Mouse (Mus musculus) adrenal gland, adult (tissue): Measurements from ENCODE around the gene Gm21954.

Source experiments
- DNase-seq, 2 experiments: peaks; one replicate each; pipeline ENCODE4 v3.0.0; 2022 to 2023; ENCODE audit warnings: low spot score in 1 of 2; ENCODE audit not compliant: inconsistent age in 2 of 2

The Gm21954 gene

DNA sequence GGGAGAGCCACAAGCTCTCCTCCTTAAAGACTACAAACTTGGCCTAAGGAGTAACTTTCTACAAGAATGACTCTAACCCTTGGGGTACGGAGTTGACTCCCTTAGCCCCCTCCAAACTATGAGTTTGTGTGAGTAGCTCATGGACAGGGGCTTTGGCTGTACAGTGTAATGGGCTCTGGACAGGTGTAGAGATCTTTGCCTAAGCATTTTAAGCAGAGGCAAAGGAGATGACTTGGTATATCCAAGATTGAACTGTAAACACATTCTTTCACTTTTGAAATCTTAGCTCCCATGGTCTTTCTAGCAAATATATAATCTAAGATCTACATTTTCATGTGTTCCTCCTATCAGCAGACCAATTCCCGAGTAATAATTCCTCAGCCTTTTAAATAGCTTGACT lies at the start of gene Gm21954:
Gene Gm21954 (minus strand): TSS at position 101 of the 400 bp plus-strand sequence.
- DNase-seq, result no peak

DNA sequence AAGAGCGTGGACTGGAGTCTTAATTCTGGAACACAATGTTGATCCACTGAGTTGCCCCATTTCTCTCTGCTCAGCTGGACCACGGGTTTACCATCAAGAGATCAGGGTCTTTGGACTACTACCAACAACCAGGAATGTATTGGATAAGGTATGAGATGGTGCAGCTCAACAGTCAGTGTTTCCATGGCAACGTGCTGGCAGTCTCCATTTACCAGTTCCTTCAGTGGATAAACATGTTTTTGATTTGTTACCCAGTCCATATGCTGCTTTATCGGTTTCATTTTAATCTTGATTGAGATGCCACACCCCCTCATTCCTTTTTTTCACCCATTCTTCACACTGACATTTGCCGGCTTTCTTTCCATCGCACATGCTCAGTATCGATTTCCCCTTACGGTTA lies 49.8 kb upstream of the Gm21954 start:
- no peak for DNase-seq

DNA sequence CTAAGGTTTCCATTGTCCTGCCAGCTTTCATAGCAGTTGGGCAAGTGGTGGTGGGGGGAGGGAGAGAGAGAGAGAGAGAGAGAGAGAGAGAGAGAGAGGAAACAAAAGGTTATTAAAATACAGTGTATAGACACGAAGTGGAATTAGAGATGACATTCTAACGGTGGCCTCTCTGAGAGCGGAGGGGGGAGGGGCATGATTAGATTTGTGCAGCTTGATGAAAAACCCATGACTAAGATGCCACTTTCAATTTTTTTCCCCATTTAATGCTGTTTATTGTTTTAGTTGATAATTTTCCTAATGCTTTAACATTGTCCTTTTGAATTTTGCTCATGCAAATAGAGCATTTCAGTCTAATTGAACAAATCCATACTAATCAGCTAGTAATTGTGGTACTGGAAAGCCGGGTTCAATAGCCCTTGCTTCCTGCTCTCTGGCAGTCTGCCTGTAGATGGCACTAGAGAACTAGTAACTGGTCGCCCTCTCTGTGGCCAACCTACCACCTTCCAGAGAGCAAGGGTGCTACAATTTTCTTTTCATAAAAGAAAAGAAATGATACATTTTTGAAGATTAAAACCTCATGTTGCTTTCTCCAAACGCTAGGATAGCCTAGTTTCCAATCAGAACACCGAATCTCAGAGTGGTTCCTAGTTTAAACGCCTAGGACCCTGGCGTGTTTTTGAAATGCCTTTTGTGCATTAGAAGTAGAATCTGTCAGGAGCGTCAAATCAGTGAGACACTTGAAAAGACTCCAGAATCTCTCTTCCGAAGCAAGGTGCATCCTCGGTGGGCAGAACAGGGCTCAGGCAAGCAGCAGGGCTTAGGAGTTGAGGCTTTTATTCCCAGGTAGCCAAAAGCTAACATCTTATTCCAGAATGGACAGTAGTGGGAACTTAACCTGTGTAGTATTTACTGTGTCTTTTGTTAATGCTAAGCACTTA lies 48.5 kb upstream of the Gm21954 start:
- DNase-seq, result peak; percentile 59 to 89

DNA sequence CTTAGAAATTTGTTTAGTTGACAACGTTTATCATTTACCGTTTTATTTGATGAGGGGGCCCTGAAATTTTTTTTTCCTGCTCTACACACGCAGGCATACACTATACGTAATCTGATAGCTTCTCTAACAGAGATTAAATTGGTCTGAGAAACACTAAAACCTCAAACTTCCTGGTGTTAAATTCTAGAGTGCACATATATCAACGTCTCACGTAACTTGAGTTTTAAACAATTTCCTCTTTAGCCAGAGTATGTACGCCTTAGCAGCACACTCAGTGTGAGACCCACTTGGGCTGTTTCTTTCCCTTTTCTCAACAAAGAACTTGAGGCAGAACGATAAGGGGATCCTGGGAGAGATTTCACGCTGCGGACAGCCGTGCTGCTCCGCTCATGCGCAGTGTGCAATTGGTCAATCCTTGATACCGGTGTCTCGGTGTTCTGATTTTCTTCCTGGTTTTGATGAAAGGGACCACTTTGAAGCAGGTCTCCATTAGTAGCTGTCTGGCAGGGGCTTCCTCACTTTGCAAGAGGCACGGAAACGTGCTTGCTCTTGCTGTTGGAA lies 45.5 kb upstream of the Gm21954 start:
- DNase-seq, result no peak

DNA sequence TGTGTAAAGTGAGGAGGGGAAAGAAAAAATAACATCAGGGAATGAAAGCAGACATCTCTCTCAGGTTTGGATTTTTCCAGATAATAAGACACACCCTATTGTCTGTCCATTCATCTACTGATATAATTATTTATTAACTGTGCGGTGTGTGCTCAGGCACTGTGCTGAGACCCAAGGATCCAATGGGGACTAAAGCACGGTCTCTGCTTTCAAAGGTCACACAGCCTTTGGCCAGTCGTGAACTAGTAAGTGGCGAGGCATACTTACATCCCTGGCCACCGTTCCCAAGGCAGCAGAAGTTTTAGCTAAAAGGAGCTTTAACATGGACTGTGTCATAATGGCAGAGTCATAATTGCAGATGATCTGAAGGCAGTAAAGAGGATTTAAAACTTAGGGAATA lies 44.0 kb upstream of the Gm21954 start:
- no peak for DNase-seq

DNA sequence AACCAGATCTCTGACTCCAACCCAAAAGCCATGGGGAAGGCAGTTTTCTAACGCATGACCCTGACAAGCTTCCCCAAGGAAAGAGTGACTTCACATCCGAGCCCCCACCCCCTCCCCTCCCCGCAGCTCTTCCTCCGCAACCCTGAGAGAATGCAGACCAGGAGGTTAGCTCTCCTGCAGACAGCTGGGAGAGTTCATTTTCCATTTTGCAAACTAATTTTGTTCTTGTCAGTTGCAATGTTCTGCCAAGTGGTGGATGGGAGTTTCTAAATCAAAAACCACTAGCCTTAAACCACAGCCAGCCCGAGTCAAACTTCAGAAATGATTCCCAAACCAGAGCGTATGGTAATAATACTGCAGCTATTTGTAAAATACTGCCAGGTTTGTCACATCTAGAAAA lies 39.6 kb upstream of the Gm21954 start:
- no peak for DNase-seq

DNA sequence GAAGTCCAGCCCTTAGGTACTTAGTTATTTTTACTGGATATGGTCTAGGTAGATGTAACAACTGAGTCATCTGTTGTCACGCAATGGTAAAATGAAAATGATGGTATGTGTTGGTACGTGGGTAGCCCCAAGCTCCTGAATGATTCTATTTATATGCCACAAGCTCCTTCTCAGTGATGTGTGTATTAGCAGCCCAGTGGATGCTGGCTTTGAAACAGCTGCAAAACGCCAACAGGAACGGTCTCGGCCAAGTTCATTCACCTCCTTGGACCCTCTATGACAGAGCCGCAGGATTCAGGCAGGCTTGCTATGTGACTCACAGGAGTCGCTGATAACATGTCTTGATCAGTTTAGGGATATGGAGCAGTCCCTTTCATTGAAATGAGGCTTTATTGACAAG lies 38.2 kb upstream of the Gm21954 start:
- DNase-seq, result no peak

DNA sequence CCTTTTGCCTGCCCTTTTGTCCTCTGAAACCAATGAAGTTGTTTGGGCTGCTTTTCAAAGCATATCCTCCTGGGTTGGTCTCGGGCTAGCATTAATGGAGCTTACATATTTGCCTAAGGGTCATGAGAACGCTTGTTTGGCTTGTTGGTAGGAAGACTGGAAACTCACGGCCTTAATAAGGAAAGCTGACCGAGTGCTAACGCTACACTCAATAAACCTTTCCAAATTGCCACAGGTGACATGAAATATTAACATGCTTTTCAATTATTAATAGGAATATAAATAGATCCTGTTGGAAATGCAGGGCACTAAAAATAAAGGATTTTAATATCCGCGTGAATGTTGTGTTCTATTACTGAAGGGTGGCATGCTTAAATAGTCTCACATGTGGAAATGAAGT lies 27.3 kb upstream of the Gm21954 start:
- no peak for DNase-seq

DNA sequence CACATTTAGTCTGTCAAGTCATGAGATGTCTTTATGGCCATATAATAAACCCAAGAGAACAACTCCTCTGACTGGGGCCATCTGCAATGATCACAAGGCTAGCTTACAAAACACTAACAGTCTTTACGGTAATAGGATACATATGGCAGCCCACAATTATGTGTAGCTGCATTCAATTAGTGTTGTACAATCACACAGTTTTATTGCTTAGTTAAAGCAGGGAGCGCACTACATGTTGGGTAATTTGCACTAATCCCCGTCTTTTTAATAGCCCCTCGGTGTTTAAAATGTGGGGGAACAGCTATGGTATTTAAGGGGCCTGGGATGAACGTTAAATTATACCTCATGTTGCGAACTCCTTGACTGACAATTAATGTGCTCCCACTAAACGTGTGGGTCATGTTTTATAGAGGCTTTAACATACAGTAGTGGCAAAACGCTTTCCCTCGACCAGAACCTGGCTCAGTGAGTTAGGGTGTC lies 24.5 kb upstream of the Gm21954 start:
- no peak for DNase-seq

DNA sequence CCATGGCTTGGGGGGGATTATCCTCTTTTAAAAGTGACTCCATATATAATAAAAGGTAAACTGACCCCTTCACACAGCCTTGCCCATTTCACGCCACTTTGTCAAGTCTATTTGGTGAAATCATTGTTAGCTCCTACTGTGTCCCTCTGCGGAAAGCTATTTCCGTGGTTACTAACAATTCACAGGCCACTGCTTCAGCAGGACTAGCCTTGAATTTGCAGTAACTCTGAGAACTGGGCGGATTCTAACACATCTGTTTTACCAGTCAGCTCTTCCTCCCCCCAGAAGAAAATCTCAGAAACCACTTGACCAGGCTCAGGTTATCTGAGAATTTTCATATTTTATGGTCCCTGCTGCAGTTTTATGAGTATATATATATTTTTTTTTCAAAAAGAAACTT lies 23.9 kb upstream of the Gm21954 start:
- no peak for DNase-seq

DNA sequence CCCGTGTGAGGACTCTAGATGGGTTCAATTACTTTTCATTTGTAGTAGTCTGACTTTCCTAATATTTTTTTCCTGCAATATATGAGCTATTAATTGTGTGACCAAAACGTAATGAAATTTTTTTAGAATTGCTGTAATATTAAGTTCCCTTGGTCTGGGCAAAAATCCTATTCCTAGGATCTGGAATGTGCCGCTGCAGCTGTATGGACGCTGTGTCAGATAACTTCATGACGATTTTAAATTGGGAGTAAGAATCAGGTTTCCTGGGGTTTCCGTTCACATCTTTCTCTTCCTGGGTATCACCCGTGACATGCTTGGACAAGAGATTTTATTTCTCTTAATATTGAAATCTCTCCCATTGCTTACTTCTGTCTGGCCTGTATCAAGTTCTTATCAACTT lies 23.2 kb upstream of the Gm21954 start:
- no peak for DNase-seq

DNA sequence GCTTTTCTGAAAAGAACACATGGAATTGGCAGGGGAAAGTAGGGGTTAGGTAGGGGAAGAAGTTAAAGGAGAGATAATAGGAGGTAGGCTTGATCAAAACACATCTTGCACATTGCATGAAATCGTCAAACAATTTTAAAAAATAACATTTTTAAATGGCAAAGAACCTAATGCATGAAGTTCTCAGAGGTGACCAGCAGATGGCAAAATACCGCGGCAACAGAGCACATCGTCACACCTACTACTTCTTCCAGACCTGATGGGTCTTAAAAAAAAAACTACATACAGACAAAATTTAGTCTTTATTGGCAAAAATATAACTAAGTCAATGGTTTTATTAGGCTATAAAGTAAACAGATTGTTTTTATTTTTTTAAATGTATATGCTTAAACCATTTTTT lies 22.3 kb upstream of the Gm21954 start:
- peak in 1 of 2 experiments; percentile 38 for DNase-seq

DNA sequence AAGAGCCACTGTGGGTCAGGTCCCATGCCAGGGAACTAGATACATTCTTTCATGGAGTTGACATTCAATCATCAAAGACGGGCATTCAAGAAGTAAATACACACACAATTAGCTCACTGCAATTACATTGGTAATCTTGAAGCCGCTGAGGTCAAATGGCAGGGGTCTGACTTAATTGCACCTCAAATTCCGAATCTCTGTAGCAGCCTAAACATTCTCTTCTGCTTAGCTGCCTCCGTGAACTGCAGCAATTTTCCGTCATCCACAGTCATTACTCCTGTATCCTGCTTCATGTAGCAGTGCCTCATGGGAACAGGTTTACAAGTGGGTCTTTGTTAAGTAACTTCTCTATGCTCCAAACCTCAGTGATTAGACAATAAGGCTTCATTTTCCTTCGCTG lies 20.0 kb upstream of the Gm21954 start:
- DNase-seq, result no peak

DNA sequence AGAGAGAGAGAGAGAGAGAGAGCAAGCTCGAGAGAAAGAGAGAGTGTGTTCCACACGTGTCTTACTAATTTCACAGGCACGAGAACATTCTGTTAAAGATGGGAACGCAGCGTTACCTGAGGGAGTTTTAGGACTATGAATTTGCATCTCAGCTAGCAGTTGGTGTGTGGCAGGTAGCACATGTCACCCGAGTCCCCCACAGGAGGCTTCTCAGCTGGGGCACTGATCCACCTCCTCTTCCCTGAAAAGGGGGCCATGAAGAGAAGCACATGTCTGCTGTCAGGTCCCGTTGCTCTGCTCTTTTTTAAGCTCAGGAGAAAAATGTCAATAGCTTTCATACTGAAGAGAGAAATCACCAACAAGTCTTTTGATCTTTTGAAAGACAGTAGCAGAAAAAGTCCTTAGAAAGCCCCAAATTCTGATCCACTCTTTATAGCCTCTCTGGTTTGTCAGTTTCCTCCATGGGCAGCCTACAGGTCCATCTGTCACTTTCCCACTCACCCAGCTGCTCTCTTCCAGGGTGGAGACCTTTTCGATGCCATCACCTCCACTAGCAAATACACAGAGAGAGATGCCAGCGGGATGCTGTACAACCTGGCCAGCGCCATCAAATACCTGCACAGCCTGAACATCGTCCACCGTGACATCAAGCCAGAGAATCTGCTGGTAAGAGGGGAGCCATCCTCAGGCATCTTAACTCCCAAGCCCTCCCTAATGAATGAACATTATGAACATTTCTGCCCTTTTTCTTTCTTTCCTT lies 17.4 kb upstream of the Gm21954 start:
- no peak for DNase-seq

DNA sequence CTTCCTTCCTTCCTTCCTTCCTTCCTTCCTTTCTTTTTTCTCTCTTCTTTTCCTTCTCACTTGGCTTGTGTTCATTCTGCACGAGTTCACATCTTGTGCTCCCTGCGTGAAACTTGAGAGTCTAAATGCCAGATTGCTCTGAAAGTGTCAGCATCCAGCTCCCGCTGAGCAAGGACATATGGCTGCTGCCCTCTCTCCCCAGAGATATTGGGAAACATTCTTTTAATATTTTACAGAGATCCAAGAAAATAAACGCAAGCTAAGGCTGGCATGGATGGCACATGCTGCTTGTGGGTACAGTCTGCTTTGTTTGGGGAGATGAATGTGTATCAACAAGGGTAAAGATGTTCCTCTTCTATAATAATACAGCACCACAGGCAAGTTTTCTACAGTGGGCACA lies 11.3 kb upstream of the Gm21954 start:
- no peak for DNase-seq

DNA sequence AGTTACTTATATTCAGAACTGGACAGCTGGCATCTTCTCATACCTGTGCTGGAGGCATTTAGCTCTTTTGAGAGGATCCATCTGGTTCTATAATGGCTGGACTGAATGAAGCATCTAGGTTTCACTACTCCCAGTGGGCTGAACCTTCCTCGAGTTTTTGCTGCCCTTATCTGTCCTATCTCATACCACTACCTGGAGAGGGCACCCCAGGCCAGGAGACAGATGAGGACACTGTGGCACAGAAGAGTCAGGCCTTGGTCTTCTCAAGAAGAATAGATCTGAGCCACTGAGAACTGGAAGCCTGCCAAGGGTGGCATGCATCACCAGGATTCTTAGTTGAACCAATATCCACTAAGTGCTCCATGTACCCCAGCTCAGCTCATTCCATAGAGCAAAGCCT lies 9.1 kb upstream of the Gm21954 start:
- no peak for DNase-seq

DNA sequence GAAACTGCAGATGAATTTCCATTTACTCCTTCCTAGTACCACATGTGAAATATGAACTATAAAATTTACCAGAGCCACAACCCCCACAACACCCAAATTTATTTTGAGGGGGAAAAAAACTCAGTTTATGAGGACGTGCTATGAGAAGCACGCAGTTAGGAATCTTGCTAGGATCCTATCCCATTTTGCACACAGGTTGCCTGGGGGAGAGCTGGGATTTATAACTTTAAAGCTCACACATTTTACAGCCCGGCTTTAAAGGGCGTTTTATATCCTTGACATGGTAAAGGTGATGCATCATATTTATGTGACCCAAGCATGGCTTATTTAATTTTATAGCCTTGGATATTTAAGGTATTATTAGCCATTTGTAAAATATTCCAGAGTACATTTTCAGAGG lies 7.3 kb upstream of the Gm21954 start:
- no peak for DNase-seq

DNA sequence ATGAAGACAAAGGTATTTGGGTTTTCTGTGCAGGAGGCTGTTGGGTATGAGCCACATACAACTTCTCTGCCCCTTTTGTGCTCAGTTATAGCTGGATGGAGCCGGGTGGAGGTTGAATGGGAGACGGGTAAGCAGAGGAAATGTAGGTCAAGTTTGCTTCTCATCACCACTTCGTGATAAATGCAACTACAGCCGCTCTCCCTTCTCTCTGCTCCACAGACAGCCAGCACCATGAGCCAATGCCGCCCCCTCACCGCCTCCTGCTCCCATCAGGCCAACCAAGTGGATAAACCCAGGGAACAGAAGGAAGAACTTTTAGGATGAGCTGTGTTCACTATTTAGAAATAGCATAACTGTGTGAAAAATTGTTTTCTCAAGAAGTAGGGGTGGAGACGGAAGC lies 4.7 kb upstream of the Gm21954 start:
- DNase-seq, result no peak

DNA sequence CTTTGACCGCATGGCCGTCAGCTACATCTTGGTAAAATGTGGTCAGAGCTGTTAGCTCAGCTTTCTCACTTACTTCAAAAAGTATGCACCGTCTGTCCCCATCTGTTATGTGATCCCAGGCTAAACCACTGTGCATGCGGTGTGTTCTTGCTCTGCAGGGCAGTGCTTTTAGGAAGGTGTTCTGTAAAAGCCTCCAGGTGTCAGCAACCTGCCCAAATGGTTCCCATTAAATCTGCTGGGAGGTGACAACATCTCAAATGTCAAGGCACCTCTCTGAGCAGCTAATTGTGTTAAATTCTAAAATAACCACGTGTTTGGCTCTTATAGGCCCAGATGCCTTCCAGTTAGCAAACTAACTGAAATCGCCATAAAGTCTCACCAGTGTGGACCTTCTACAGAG lies 1.1 kb upstream of the Gm21954 start:
- no peak for DNase-seq

DNA sequence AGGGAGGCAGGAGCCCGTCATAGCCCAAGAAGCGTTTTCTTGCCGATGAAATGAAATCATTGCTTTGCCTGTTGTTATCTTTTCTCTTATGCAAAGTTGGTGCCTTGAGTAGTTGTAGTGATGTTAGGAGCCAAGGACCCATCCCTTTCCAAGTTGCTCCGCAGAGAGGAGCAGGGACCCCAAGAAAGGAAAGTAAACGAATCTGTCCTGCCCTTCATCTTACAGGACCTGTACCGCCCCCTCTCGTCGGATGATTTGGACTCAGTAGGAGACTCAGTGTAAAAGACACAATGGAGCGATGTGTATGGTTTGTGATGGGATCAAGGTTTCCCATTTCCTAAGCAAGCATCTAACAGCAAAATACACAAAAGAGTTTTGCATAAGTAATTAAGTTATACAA lies 5.7 kb downstream of the Gm21954 start:
- peak in 1 of 2 experiments; percentile 24 for DNase-seq

DNA sequence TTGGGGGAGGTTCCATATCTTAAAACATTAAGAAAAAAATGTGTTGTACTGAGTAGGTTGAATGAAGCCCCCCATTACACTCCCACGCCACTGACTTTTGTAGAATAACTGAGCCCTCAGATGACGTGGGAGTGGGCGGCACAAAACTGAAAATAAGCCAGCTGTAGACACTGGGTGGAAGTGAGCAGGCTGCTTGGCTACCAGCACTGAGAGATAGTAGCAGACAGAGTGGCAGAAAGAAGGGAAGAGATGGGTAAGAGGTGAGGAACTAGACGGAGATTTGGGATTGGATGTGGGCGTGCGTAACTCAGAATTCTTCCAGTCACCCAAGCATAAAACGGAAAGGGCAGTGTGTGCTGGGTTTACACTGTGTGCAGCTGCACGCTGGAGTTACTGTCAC lies 6.2 kb downstream of the Gm21954 start:
- no peak for DNase-seq

DNA sequence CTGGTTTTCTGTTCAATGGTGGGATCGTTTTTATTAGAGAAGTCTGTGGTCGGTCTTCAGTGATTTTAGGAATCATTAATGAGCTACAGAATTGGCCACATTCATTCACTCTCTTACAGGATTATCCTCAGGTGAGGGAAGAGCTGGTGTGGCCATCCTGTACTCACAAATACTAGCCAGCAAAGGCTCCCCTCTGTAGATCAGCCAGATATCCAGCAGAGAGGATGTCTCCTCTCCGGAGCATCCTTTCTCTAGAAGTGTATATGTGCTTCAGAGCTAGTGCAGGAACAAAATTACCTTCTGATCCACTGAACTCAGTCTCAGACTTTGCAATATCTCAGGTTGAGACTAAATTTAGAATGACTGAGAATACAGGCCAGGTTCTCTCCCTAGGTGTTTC lies 7.8 kb downstream of the Gm21954 start:
- DNase-seq, result no peak
